Mouse (Mus musculus) lung, adult 2 months (tissue): ENCODE results near the gene Maf.

Source experiments
- CTCF ChIP-seq: fragments of 200-500 bp; IDR thresholded peaks from 2 replicates; pipeline ENCODE4 v1.5.1; 2011; ENCODE audit warnings: mild to moderate bottlenecking, low read length, control low read depth; ENCODE audit not compliant: insufficient read depth
- POLR2A ChIP-seq: fragments of 200-500 bp; IDR thresholded peaks from 2 replicates; pipeline ENCODE4 v1.6.1; 2011; ENCODE audit warnings: low read depth, mild to moderate bottlenecking, control low read depth, low read length, borderline replicate concordance; ENCODE audit errors: extremely low read depth

- TF ChIP-seq POLR2A: no peak
- TF ChIP-seq CTCF: no peak
These were observed 1.6 kb upstream of the Maf start for GRCm38 (mm10) chr8:115708936-115709780.
